Mouse (Mus musculus) gastrocnemius, postnatal 25 days (tissue): Measurements from ENCODE around the gene Mid1ip1. TPM values are rescaled to one million over a fixed set of nuclear protein-coding genes. Genes with fewer than 3 reads are reported as not detected.
A peak's percentile ranks its signal among the peaks of the same experiment; 100 is the strongest.

Source experiments
- DNase-seq: peaks from one replicate; pipeline ENCODE4 v3.0.0; 2022
- long read RNA-seq, 2 experiments: library from polyadenylated mRNA; stranded (forward); transcript quantifications; one replicate each; pipeline ENCODE4 v2.0.0; 2021
- total RNA-seq, 2 experiments: library from RNA; stranded (reverse); gene quantifications; 1 replicate in 1 of 2; 2 replicates in 1 of 2; pipeline ENCODE4 v1.2.3; 2021

Gene Mid1ip1
- total RNA-seq: 10 to 100 TPM; 16.3 to 19.3 TPM
- long read RNA-seq, experiment 1, transcript Mid1ip1-201 (2 exons, 2,019 nt): major isoform, 13 of 17 reads
- long read RNA-seq, experiment 1, partial matches to known transcripts: 0 of 17 reads
- long read RNA-seq, experiment 1, other reads (novel, unspliced or antisense): 2 of 17 reads
- long read RNA-seq, experiment 2, transcript Mid1ip1-202 (2 exons, 2,022 nt): minor isoform, 10 of 46 reads
- long read RNA-seq, experiment 2, transcript Mid1ip1-201 (2 exons, 2,019 nt): major isoform, 29 of 46 reads
- long read RNA-seq, experiment 2, partial matches to known transcripts: 5 of 46 reads
- long read RNA-seq, experiment 2, other reads (novel, unspliced or antisense): 1 of 46 reads

DNA sequence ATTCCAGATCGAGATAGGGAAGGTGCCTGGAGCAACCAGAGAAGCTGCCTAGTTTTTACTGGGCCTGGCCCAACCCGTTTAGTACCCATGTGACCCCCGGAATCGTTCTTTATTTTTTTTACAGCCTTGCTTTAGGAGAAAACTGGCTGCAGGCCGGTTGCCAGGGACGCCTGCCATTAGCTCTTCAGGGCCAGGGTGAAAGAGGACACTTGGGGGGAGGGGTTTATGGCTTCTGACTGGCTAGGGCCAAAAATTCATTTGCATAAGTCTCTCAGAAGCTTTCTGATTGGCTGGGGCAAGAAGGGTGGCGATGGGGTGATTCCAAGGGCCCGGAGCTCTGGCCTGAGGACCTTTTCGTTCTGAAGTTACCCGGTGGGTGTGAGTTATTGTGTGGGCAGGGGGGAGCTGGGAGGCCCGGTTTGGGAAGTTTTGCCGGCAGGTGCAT lies at the start of gene Mid1ip1:
Mid1ip1 (plus strand) TSS at position 318 of the 445 bp plus-strand sequence.
- peak; percentile 85 for DNase-seq

DNA sequence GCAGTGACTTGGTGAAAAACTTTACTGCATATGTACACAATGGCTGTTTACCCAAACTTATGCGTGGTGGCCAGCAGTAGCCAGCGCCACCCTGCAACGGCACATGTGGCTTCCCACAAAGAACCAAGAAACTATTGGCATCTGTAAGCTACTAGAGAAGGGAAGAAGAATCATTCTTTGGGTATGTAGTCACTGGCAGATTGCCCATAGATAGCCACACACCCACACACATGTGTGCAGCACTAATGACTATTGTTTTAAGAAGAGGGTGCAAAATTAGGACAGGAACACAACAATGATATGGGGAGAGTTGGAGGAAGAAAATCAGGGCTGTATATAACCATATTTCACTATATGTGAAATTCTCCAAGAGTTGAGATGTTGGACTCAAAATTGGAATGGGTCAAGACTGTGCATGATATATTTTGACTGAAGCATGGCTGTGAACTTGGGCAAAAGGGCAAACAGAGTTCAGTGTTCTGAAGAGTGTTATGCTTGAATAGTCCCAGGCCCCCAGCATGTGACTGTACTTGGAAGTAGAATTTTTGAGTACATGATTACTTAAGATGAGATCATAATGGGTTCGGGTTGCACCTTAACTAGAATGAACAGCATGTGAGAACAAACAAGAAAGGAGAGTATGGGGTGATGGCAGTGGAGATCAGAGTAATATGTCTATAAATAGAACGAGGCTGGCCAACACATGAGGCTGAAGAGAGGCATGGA lies 20.2 kb upstream of the Mid1ip1 start:
- no peak for DNase-seq

GRCm38 (mm10) chrX:10706728-10707127 lies 8.1 kb upstream of the Mid1ip1 start:
- DNase-seq: no peak

- no peak for DNase-seq
These were observed 775 bp upstream of the Mid1ip1 start for GRCm38 (mm10) chrX:10713839-10714637.

GRCm38 (mm10) chrX:10716917-10717763 lies 2.3 kb downstream of the Mid1ip1 start:
- DNase-seq: peak; percentile 83

DNA sequence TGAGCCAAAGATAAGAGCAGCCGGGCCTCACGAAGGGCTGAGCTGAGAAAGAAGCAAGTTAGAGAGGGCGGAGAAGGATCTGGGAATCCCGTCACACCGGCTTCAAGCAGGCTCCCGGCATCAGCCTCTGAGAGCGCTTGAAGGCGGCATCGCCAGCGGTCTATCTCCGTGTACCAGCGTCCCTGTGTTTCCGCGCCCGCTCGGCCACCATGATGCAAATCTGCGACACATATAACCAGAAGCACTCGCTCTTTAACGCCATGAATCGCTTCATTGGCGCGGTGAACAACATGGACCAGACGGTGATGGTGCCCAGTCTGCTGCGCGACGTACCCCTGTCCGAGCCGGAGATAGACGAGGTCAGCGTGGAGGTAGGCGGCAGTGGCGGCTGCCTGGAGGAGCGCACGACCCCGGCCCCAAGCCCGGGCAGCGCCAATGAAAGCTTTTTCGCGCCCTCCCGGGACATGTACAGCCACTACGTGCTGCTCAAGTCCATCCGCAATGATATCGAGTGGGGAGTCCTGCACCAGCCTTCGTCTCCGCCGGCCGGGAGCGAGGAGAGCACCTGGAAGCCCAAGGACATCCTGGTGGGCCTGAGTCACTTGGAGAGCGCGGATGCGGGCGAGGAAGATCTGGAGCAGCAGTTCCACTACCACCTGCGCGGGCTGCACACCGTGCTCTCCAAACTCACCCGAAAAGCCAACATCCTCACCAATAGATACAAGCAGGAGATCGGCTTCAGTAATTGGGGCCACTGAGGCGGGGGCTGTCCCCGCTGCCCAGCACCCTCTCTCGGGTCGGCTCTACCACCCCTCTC lies 3.4 kb downstream of the Mid1ip1 start:
- peak; percentile 6 for DNase-seq

- peak; percentile 40 for DNase-seq
These were observed 4.2 kb downstream of the Mid1ip1 start for GRCm38 (mm10) chrX:10718838-10719539.

GRCm38 (mm10) chrX:10720391-10720790 lies 5.6 kb downstream of the Mid1ip1 start:
- no peak for DNase-seq

- DNase-seq: no peak
These were observed 9.8 kb downstream of the Mid1ip1 start for GRCm38 (mm10) chrX:10724571-10724970.

GRCm38 (mm10) chrX:10729488-10729887 lies 14.7 kb downstream of the Mid1ip1 start:
- no peak for DNase-seq

GRCm38 (mm10) chrX:10734453-10734852 lies 19.6 kb downstream of the Mid1ip1 start:
- DNase-seq: no peak

DNA sequence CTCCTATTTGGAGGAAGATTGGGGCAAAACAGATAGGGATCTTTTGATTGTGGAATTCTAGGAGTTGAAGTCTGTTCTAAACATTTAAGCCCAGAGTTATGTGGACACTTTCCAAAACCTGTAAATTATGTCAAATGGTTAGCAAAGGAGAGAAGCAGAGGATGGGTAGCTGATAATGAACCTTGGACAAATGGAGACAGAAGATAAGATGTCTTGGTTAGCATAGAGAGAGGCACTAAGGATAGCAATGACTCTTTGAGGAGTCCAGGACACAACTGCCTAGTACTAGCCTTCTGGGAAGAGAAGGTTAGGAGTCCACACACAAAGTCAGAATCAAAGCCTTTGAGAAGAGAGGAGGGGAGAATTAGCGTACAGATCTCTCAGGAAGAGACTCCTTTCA lies 20.1 kb downstream of the Mid1ip1 start:
- DNase-seq: no peak

GRCm38 (mm10) chrX:10758866-10759265 lies 44.1 kb downstream of the Mid1ip1 start:
- DNase-seq: no peak

DNA sequence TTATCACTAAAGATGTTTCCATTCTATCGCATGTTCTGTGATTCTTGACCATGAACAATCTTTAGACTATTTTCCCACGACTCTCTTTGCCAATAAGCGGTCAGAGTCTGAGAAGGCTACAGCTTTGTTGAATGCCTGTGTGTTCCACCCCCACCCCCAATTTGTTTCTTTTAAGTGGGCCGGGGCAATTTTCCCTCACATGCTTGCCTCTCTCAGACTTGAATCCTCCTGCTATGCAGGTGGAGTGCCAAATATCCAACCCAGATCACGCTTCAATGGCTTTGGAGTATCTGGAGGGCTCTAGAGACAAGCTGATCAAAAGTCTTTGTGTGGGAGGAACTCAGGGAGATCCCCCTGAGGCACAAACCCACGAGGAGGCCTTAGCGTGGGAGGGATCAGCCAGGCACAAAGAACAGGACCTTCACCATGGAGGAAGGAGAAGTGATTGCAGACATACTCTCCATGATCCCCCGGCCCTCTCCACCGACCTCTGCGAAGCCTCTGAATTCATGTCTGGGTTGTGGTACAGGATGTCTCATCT lies 48.7 kb downstream of the Mid1ip1 start:
- no peak for DNase-seq

Other genes with a start within 250 kb of the Mid1ip1 start
- gene Tspan7, start 229.9 kb upstream of the Mid1ip1 start, total RNA-seq: 100 to 1,000 TPM in 1 of 2 experiments, 10 to 100 TPM in 1; 96.4 to 136 TPM